Mouse (Mus musculus) fat pad, adult 2 months (tissue): ENCODE data around the gene Hs1bp3.

Source experiments
- DNase-seq: peaks from one replicate; pipeline ENCODE4 v3.0.0-alpha.2; 2011; ENCODE audit warnings: low read depth, low spot score; ENCODE audit errors: extremely low read depth

Gene Hs1bp3

GRCm38 (mm10) chr12:8301011-8301814 is 12.0 kb upstream of the Hs1bp3 start:
- DNase-seq: no peak

- no peak for DNase-seq
These were observed 11.3 kb upstream of the Hs1bp3 start, which contains the start of gene Gdf7 for GRCm38 (mm10) chr12:8301841-8302431. Gdf7 (minus strand) TSS chr12:8301954.

- no peak for DNase-seq
These were observed 8.0 kb upstream of the Hs1bp3 start for GRCm38 (mm10) chr12:8305258-8305657.

GRCm38 (mm10) chr12:8306432-8306831 is 6.8 kb upstream of the Hs1bp3 start:
- no peak for DNase-seq

GRCm38 (mm10) chr12:8306910-8307309 is 6.3 kb upstream of the Hs1bp3 start:
- no peak for DNase-seq

- DNase-seq: no peak
These were observed 2.2 kb upstream of the Hs1bp3 start for GRCm38 (mm10) chr12:8310992-8311391.

GRCm38 (mm10) chr12:8312266-8312665 is 966 bp upstream of the Hs1bp3 start:
- no peak for DNase-seq

- DNase-seq: no peak
These were observed 541 bp downstream of the Hs1bp3 start for GRCm38 (mm10) chr12:8313773-8314172.

- DNase-seq: no peak
These were observed 3.3 kb downstream of the Hs1bp3 start for GRCm38 (mm10) chr12:8316541-8316940.

GRCm38 (mm10) chr12:8320084-8320713 is 7.0 kb downstream of the Hs1bp3 start:
- no peak for DNase-seq

GRCm38 (mm10) chr12:8321506-8321905 is 8.3 kb downstream of the Hs1bp3 start:
- no peak for DNase-seq

- DNase-seq: no peak
These were observed 10.9 kb downstream of the Hs1bp3 start for GRCm38 (mm10) chr12:8324086-8324485.

GRCm38 (mm10) chr12:8325245-8325942 is 12.2 kb downstream of the Hs1bp3 start:
- no peak for DNase-seq

GRCm38 (mm10) chr12:8325943-8326522 is 12.8 kb downstream of the Hs1bp3 start:
- DNase-seq: peak; percentile 31

GRCm38 (mm10) chr12:8326825-8327674 is 13.8 kb downstream of the Hs1bp3 start:
- DNase-seq: no peak

- DNase-seq: no peak
These were observed 14.4 kb downstream of the Hs1bp3 start for GRCm38 (mm10) chr12:8327675-8328053.

- no peak for DNase-seq
These were observed 16.0 kb downstream of the Hs1bp3 start for GRCm38 (mm10) chr12:8329236-8329635.

GRCm38 (mm10) chr12:8331489-8332173 is 18.4 kb downstream of the Hs1bp3 start:
- DNase-seq: no peak

GRCm38 (mm10) chr12:8332174-8332542 is 18.9 kb downstream of the Hs1bp3 start:
- no peak for DNase-seq

- no peak for DNase-seq
These were observed 20.4 kb downstream of the Hs1bp3 start for GRCm38 (mm10) chr12:8333617-8334016.
